Mouse (Mus musculus): ENCODE measurements at regions not wholly inside any gene's neighbourhood (a gene's known extent, or its start where the extent isn't known, plus 50 kb on each side); places are given as distances from the start of the nearest gene placed in this dataset.
A peak's percentile ranks its signal among the peaks of the same experiment; 100 is the strongest.

GRCm38 (mm10) chr5:54741440-54741839 is 743.1 kb downstream of the Stim2 start:
- no peak for DNase-seq

GRCm38 (mm10) chr5:54746973-54747372 is 748.7 kb downstream of the Stim2 start:
- DNase-seq: no peak

GRCm38 (mm10) chr5:54753372-54753771 is 755.1 kb downstream of the Stim2 start:
- no peak for DNase-seq

GRCm38 (mm10) chr5:54759657-54760056 is 761.4 kb downstream of the Stim2 start:
- no peak for DNase-seq

GRCm38 (mm10) chr5:54763019-54763418 is 764.7 kb downstream of the Stim2 start:
- DNase-seq: no peak

- peak; percentile 41 to 59 for DNase-seq
These were observed 798.7 kb downstream of the Stim2 start for GRCm38 (mm10) chr5:54796953-54797450.

- no peak for DNase-seq
These were observed 828.8 kb downstream of the Stim2 start for GRCm38 (mm10) chr5:54827076-54827475.

Measured in layer of hippocampus, postnatal 36 days (tissue).